Mouse (Mus musculus) liver, embryonic 14.5 days (tissue): Measurements from ENCODE around the gene Cyp2g1.

ENCODE experiments used
- CTCF ChIP-seq: IDR thresholded peaks from 2 replicates; pipeline ENCODE4 v1.5.1; 2016; ENCODE audit warnings: antibody characterized with exemption, low read depth, control low read depth
- EP300 ChIP-seq: IDR thresholded peaks from 2 replicates; pipeline ENCODE4 v1.6.1; 2016; ENCODE audit warnings: antibody characterized with exemption, low read depth

- no peak for TF ChIP-seq CTCF
- no peak for TF ChIP-seq EP300
Measured at GRCm38 (mm10) chr7:26769881-26770470, 38.7 kb upstream of the Cyp2g1 start.
